Mouse (Mus musculus): ENCODE data around the gene Aff1.
A peak's percentile ranks its signal among the peaks of the same experiment; 100 is the strongest.

GRCm38 (mm10) chr5:103659571-103659970 lies 32.6 kb upstream of the Aff1 start:
- TF ChIP-seq EP300 (IDR thresholded peaks at IDR 0.05; ENCODE audit: low read depth) (no peak), CTCF (IDR thresholded peaks at IDR 0.05; ENCODE audit: low read depth) (peak; percentile 85)
